Mouse (Mus musculus) embryo, embryonic 11 days (tissue): Measurements from ENCODE around the gene Ly86.

Experiments used
- DNase-seq: peaks from one replicate; pipeline ENCODE4 v3.0.0-alpha.2; 2015

Gene Ly86

DNA sequence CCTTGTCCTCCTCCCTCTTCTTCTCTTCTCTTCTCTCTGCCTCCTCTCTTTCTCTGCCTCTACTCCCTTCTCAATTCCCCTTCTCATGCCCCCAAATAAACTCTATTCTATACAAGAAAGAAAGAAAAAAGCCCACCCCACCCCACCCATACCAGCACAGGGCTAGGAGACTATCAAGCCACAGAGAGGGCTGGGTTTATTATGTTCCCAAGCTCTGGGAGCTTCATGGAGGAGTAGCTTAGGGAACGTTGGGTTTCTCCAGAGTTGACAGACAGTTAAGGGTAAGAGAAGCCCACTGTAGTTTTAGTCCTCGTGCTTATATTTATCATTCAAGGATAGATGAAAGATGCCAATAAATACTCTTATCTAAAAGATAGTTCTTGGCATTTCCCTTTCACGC is 88.7 kb downstream of the Ly86 start:
- no peak for DNase-seq

DNA sequence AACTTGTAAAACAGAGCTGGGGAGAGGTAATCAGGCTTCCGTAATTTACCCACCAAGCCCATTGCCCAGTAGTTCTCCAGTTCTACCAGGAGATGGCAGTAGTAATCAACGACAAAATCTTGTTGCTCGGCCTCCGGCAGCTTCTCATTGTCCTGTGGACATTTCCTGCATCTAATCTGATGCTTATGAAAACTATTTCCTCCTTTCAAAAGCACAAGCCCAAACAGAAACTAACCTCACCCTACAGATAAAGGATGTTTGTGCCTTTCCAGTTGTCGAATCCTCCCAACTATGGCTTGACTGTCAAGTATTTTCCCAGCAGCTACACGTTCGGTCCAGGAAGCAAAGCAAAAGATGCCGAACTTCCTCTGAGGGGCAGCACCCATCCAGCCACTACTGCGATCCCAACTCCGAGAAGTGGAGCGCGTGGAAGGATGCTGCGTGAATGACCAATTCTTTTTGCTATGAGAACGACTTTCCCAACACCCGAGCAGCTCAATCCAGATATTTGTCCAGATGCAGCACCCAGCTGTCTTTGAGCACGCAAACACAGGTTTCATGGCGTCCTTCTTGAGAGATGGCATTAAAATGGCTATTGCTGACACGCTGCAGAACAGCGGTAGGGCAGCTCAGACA is 89.2 kb downstream of the Ly86 start:
- peak; percentile 88 for DNase-seq

DNA sequence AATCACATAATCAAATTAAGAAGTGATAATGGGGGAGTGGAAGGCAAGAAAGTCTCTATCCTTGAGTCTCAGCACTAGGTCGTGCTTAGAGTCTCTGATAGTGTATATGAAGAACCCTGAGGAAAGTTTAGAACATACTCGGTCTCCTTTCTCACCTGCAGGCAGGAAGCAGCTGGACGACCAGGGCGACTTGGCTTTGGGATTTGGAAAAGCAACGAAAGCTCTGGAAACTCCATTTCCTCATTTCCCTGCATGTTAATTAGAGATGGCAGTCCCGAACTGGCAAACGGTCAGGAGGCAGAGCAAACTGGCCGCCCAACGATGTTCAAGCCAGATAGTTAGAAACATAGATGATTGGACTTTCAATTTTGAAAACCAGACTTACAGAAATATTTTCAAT is 89.8 kb downstream of the Ly86 start:
- no peak for DNase-seq

DNA sequence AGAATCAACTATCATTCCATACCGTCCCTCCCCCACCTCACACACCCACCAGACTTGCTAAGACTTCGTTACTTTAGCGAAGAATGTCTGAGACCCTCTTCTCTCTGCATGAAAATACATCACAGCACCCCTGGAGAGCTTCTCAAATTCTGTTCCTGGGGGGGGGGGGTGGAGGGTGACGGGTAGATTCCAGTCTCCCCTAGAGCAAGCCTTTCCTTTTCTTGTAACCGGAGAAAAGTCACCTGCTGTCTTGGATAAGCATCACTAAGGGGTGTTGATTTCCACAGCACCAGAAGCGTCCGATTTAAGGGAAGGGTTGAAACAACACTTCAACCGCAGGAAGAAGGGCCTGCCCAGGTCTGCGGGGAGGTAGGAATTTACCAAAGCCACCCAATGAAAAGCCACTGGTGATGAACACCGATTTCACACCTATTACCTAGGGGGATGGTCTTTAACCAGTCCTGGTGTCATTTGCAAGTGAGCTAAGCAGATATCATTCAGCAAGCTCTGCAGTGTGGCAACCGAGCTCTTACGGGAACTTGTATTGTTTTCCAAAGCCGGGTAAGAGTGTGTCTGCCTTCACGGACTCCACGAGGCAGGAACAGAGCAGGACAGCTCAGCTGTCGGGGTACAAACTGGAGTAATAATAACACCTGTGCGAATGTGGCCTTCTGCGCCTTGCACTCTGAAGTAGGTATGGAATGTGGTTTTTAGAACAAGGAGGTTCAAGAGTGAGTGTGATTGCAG is 91.4 kb downstream of the Ly86 start:
- no peak for DNase-seq

DNA sequence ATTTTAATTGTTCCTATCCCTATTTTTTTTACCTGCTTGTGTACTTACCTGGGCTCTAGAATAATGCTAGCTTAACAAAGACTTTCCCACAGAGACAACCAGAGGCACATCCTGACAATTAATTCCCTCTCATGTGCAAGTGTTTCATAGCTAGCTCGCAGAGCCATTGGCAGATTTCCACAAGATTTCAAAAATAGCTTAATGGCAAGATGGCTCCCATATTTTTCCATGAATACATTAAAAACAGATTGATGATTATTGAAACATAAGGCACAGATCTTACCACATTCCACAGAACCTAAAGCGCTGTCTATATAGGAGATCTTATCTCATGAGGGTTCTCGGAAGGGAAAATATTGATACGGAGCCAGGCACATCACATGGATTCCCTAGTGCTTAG is 93.8 kb downstream of the Ly86 start:
- DNase-seq = no peak

DNA sequence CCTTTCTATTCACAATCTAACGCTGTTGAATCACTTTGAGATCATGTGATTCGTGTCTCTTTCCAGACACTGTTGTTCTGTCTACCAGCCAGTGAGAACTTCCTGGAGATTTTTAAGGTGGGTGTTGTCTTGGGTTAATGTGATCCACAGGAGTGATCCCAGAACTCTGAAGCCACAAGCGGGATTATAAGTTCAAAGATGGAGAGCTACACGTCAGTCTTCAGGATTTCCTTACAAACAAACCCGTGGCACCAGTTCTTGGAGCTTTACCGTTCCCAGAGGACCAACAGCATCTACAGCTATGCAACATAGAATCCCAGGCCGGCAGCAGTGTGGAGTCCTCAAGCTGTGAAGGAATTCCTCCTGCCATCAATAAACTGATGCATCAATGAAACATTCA is 94.5 kb downstream of the Ly86 start:
- DNase-seq = no peak

DNA sequence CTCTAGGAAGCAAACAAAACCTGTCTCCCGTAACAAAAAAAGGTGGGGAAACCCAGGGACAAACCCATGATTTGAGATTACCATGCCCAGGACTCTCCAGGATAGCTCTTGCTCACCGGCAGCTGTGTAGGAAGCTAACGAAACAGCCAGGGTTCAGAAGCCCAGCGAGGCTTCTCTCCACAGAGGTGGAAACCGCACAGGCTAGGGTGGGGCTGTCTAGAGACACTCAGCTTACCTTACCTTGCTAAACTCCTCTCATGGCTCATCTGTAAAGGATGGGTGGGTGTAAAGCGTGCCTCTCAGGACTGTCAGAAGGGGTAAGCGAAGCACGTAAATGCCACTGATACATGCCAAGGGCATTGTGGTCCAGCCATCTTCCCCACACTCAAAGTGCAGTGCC is 94.9 kb downstream of the Ly86 start:
- DNase-seq = no peak

DNA sequence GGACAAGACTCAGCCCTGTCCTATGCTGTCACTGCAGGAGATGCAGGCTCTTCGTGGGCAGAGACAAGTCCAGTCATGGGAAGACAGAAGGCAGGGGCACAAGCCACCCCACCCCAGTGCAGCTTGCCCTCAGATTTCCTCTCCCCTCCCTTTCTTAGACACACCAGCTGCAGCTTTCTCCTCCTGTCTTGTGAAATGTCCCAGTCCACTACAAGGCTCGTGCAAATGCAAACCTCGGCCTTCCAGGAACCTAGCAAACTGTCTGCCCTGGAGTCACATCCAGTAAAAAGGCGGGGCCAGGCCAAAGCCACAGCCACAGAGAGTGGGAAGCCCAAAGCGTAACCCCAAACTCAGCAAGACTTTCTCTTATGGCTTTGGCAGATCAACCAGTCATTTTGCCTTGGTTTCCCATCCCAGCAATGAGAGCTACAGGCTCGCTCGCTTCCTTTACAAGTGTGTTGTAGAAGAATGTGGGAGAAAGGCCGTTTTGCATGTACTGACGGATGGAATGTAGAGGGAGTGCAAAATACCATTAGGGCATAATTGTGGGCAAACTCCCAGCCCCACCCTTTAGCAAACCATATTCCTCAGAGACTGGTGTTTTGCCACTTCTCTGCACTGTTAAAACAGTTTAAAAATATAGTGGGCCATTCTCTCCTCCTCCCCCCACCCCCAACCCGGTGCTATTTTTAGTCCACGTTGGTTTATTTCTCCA is 95.7 kb downstream of the Ly86 start:
- no peak for DNase-seq

DNA sequence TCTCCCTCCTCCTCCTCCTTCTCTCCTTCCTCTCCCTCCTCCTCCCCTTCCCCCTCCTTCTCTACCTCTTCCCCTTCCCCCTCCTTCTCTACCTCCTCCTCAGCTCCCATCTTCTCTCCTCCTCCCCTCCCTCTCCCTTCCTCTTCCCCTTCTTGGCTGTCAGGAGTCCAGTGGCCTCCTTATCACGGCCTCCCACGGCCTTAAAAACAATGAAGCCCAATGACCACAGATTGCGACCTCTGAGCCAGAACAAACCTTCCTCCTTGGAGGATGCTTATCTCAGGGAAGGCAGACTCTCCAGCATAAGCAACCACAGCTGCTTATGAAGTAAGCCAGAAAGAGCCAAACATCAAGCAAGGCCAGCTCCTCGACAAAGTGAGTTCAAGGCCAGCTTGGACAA is 97.0 kb downstream of the Ly86 start:
- DNase-seq = no peak

DNA sequence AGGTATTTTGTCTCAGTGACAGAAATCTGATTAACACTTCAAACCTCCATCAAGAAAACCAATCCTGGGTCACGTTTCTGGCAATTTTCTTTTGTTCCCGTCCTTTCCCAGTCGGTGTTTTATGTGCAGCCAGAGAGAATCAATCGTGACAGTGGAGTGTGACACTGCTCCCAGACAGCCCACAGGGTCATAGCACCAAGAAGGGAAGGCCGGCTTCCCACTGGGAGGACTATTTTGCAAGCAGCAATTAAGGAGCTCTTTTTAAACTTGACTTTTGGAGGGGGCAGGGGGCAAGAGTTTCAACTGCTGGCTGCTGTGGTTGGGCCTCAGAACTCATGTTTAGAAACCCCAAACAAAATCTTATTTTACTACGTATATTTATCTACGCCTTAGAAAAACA is 97.5 kb downstream of the Ly86 start:
- no peak for DNase-seq

DNA sequence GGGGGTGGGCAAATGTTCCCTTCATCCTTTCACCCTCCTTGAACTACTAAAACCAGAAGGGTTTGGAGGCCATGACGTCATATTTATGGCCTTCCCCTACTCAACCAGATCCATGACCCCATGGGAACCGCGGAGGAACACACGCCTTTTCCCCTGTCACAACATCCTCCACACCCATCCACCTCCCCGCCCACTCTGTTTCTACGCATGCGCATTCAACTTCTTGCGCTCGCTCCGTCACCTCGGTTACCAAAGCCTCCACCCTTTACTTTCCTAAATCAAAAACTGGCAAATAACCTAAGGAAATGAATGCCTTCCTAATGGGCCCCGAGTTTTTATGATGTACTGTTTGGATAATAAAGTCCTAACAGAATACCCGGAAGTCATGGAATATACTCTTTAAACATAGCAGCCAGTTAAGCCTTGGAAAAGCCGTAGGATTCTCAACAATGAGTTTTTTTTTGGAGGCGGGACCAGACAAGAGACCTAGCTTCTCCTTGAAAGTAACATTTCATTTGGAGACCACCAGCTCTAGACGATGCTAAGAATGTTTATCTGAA is 101.8 kb downstream of the Ly86 start:
- DNase-seq = no peak

DNA sequence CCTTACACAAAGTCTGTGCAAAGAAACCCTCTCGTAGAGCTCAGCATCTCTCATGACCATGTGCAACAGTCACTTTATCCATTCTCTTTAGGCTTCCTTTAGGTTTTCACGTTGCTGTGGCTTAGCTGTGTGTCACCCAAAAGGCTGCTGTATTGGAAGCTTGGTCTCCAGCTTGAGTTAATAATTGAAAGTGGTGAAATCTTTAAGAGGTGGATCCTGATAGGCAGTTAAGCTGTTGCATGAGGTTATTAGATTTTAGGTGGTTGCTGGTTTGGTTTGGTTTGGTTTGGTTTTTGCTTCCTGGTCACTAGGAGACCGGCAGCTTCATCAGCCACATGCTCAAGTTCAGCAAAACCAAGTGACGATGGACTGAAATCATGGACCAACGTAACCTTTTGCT is 106.0 kb downstream of the Ly86 start:
- DNase-seq = no peak

DNA sequence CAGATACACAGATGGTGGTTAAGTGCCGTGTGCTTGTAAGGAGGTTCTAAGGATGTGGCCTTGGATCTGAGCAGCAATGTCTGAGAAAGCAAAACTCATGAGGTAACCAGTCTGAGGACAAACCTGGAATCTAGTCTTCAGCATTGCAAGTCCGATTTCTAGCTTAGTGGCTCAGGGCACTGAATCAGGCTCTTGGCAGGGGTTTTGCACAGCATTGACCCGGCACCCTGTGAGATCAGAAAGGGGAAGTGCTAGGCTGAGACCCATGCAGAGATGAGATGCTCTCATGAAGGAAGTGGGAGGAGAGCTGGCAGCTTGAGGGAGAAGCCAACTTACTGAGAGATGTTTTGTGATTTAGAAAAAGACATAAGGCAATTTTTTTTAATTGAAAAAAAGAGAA is 106.5 kb downstream of the Ly86 start:
- DNase-seq = no peak

DNA sequence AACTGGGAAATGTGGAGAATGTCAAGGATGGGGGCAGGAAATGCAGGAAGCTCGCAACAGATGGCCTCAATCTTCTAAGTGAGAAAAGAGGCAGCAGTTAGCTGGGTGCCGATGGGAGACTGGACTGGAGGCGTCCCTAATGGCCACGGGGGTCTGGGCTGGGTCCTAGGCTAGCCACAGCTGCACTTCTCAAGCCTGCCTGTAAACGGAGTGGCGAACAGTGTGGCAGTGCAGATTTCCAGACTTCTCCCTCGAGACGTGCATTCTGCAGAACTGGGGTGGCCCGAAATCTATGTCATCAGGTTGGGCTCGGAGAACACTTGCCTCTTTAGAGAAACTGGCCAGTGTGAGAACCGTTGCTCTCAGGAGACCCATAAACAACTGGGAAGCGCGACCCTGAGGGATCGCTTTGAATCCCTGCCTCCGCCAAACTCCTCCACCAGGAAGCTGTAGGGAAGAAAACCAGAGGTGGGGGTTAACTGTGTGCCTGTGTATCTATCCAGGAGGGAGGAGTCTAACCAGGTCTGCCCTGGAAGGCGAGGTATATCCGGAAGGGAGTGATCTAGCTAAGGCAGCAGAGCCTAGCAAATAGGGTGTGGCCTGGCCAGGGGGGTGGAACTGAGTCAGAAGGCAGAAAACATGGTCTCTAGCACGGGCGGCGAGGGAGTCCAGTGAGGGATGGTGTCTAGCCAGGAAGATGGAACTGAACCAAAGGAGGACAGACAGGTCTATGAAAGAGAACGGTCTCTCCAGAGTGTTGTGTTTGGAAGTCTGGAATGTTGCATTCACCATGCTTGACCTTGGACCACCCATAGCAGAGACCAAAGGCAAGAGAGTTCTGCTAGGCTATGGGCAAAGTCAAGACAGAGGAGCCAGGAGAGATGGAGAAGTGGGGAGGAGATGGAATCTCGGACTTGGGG is 107.3 kb downstream of the Ly86 start:
- DNase-seq = peak; percentile 68

DNA sequence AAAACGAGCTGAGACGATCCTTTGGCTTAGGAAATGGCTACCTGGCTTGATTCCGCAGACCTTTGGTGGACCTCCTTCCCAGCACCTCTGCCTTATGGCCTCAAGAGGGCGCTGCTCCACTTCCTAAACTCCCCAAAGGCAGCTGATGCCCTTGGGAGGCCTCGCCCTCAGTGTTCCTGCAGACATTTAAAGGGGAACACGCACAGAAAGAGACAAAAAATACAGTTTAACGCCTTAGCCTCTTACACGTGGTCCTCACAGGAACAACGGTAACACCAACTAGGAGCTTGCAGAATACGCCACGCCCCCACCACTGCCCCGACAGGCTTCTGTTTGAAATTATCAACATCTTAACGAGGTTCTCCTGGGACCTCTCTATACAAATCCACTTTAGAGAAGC is 108.2 kb downstream of the Ly86 start:
- DNase-seq = peak; percentile 90

DNA sequence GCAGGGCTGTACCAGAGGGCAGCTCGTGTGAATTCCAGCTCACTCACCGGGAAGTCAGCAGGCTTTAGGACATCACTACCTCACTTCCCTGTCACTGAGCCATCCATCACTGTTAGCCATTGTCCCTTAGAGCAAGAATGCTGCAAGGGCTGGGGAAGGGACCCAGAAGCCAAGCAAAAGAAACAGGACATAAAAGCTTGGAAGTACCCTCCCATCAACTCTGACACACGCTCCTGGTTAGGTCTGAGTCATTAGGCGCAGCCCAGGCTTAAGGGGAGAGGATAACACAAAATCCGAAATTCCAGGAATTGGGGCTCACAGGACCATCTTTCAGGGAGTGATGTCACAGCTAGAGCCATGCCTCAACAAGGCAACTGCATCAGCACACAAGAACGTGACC is 109.3 kb downstream of the Ly86 start:
- DNase-seq = no peak

DNA sequence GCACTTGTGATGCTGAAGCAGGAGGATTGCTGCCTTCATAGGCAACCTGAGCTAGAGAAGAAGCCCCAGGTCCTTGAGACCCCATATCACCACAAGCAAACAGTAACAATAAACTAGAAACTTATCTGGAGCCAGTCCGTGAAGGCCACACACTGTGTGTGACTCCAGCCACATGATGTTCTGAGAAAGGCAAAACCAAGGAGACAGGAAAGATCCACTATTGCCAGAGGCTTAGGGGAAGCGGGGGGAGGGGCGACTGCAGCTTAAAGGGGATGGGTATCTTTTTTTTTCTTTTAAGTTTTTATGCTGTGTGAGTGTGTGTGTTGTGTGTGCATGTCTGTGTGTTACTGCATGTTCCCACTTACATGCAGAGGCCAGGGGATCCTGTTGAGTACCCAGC is 110.6 kb downstream of the Ly86 start:
- no peak for DNase-seq

DNA sequence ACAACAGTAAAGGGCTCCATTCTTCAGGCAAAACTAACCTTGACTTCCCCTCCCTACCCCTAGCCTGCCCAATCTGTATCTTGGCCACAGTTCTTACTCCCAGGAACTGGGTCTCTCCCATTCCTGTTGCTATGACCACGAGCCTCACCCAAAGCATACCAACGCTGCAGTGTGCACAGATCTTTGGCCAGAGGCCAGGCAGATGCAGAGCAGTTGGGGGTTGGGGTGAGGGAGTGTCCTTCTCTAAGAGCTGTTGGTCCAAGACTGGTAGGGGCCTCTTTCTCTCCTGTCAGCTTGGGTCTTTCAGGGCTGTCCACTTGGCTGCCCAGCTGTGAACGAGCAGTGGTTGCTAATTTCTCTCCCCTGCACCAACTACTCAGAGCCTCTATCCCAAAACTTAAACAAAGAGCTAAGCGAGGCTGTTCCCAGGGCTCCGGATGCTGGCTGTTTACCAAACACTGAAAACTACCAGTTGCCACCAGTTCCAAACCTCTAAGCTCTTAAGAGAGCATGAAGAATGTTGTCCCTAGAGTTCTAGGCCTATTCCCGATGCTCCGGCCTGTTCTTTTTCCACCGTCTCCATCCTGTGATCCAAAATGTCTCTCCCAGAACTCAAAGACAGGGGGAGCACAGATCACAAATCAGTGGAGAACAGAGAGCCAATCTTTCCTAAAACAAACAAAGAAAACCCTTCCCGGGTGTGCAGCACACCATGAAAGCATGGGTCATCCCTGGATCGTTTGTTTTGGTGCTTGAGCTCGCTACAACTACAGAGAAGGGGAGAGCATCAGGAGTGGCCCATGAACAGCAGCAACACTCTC is 112.2 kb downstream of the Ly86 start:
- no peak for DNase-seq

DNA sequence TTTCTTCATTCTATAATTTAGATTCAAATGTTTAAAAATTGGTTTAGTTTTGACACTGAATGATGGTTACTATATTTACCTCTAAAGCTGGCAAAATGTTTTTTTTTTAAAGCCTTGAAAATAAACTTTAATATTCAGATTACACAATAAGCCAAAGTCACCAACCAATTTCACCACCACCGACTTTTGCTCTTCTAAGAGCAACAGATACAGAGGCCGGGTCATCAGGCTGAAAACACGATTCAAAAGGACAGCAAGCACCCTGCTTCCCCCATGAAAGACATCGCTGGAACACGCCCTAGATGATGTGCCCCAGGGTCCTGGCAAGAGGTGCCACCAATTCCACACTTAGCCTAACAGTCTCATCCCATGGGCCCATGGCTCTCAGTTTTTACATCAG is 113.5 kb downstream of the Ly86 start:
- DNase-seq = no peak

DNA sequence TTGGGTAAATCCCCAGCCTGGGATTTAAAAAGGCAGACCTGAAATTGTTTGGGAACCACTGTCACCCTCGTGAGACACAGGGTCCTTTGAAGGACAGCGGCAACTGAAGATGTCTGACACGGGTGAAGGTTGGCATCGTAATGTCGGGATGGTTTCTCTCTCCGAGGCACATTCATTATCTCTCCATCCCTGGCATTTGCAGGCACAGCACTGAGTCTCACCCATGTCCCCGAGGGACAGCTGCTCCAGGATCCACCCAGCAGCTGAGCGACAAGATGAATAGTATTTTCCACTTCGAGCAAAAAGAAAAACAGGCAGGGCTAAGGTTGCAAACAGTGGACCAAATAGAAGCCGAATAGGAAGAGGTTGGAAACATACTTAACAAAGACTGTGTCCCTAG is 114.0 kb downstream of the Ly86 start:
- DNase-seq = no peak

DNA sequence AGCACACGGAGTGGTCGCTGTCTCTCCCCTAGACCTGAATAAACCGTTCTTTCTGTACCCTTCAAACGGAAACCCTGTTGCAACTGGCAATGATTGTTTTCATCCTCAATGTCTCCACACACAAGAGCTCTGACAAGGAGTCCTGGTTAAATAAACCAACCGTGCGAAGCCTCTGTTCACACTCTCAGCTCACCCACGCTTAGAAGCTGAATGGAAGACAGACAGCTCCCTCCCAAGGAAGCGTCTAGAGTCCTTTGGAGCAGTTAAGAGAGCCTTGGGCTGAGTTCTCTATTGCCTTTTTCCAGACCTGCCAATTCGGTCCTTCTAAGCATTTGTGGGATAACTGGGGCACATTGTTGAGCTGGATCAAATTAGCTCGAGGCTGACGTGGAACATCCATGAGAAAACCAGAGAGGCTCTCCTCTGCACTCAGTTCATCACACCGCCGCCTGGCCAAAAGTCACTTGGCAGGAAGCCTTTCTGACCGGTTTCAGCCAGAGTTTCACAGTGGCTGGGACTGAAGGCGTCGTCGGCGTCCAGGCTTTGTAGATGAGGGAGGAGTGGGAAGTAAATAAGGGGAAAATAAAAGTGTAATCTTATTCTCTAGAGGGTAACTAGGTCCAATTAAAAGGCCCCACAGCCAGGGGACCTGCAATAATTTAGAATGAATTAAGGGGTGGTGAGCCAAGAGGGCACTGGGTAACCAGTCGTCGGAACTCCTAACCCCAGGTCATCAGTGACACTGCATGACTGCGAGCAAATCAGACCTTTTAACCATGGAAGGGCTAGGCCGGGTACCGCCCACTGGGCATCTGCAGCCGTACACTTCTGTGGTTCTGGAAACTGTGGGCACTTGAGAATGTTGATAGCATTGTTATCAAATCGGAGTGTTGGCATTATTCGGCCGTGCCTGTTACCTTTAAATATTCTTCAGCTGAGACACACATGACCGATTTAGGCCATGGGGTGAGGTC is 115.2 kb downstream of the Ly86 start:
- no peak for DNase-seq
